Mouse (Mus musculus) cerebellum, postnatal 4 days (tissue): ENCODE measurements around the gene Slc9a3.

ENCODE experiments used
- DNase-seq, 2 experiments: peaks; one replicate each; pipeline ENCODE4 v3.0.0; 2022; ENCODE audit warnings: low spot score in 2 of 2, mixed read lengths in 1 of 2

Gene Slc9a3

DNA sequence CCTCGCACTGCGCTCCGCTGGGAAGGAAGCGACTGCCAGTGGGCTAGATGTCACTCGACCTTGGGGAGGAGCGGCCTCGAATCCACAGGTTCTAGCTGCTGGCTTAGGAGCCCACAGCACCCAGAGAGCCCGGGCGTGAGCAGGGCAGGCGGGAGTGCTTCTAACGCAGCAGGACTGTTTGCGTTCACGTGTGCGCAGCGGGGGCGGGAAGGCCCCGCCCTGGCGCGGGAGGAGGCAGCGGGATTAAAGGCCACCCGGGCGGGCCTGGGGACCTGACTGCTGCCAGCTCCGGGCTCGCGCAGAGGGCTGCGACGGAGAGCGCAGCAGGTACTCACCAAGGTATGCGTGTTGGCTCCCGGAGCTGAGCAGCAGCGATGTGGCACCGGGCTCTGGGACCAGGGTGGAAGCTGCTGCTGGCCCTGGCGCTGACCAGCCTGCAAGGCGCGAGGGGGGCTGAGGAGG is at the start of gene Slc9a3:
Gene Slc9a3 (plus strand): TSS at position 317 of the 462 bp plus-strand sequence.
- DNase-seq: peak in 1 of 2 experiments; percentile 3

DNA sequence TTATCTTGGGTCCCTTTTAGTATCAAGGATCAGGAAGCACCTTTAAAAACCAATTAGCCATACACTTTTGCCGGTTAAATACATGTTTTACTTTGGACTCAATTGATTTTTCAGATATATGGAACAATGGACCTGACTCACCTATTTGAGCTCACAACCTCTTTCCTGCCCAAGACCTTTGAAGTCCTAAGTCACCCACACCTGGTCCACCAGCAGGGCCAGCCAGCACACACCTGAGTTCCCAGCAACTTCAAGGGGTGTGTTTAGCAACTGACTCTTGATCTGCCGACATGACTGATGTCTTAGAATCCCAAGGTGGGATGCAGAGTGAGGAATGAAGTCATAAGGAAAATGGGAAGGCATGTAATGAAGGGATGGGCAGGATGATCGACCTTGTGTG is 49.5 kb upstream of the Slc9a3 start:
- no peak for DNase-seq

DNA sequence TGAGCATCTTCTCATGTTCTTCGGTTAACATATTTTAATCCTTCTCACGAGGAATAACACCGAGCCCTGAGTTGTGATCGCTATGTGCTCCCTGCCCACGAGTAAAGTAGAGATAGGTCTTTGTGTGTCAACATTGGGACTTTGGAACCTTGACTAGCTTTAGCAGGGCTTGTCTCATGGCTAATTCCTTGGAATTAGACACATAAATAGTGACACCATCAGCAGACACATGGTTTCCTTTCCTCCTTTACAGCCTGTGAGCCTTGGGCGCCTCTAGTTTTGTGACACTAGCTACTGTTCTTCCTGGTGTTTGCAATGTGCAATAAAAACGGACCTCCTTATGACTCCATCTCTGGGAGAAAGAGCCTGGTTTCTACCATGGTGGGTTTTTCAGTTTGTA is 47.9 kb upstream of the Slc9a3 start:
- no peak for DNase-seq

DNA sequence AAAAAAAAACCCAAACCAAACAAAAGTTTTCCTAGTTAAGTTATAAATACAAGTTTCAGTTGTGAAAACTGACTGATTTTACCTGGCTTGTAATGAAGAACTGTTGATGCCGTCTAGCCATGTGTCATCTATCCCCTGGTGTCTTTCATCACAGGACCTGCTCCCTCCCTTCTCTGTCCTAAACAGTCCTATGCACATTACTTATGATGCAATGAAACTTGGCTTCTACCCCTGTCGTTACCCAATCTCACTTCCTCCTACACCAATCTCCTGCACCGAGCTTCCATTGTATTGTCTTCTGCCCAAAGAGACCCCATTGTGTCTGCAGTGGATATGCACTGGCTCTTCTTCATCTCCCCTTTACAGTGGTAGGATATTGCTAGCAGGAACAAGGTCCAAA is 31.0 kb upstream of the Slc9a3 start:
- no peak for DNase-seq

DNA sequence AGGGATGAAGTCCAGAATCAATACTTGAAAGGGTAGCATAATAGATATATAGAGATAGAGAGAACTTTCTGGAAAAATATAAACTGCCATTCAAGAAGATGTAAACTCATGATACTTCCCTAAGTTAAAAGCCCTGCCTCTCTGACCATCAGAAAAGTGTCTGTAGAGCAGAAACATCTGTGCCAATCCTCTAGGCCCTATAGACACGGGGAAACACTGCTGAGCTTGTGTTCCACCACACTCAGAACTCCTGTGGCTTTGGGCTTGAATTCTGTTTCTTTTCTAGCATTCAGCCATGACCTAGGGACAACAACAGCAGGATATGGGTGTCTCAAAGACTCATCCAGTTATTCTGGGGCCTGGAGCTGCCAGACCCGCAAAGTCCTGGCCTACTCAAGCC is 25.3 kb upstream of the Slc9a3 start:
- no peak for DNase-seq

DNA sequence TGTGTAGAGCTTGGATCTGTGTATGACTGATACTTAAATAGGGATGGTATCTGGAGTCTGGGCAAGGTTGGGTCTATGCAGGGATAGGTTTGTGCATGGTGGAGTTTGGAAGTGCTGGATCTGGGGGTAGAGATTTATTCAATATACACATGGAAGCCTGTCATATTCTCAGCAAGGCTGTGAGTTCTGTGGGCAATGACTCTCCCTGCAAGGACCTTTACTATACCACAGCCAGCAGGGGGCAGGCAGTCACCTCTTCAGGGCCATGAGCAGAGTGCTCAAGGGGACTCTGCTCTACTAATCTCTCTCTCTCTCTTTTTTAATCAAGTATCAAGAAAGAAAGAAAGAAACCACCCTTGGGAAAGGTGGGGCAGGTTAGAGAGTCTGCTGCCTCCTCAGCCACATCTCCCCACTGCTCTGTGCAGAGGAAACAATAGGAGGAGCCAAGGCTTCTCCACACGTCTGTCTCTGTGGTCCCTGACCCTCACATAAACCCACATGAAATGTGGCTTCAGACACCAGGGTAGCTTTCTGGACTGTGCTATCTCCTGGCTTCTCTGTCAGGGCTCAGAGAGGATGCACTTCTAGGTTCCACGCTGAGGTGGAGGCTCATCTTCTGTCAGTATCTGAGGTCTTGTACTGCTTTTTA is 24.4 kb upstream of the Slc9a3 start:
- peak; percentile 38 to 39 for DNase-seq

DNA sequence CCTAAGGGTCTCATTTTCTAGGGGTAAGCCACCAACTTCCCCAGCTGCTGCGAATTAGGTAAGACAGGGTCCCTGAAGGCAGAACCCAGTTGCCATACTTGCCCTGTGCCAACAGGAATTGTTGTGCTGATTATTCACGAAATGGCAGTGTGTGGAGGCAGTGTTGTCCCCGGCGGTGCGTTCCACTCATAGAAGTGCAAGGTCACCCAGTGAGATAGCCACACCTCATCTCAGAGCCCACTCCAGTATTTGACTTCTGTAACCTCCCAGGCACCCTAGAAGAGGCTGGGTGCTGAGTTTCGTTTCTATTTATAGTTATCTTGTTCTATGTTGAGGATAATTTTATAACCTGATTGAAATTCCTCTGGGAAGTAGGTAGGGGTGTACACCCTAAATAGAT is 22.3 kb upstream of the Slc9a3 start:
- no peak for DNase-seq

DNA sequence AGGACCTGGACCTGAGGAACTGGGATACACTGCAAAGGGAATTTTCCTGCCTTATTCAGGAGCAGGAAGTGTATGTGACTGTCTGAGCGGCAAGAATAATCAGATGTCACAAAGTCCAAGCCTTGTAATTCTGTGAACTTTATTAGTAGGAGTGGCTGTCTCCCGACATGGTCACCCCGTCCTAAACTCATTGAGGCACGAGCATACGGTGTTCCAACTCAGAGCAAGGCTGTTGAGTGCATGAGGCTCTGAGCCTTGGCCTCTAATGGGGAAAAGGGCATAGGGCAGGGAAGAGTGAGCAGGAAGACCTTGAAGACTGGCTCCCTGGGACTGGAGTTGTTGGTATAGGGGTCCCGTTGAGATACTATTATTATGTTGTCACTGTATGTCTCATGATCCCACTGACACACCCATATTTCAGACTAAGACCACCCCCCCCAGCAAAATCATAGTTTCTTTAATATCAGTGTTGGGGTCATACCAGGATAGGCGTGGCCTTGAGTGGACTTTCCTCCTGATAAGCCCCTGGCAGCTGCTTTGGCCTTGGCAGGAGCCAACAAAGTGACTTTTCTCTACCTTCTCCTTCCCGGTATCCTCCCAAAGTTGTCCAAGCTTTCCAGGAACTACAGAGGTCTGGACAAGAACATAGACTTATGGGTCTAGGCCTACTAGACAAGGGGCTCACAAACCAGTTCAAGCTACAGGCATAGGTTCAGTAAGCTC is 19.0 kb upstream of the Slc9a3 start:
- no peak for DNase-seq

DNA sequence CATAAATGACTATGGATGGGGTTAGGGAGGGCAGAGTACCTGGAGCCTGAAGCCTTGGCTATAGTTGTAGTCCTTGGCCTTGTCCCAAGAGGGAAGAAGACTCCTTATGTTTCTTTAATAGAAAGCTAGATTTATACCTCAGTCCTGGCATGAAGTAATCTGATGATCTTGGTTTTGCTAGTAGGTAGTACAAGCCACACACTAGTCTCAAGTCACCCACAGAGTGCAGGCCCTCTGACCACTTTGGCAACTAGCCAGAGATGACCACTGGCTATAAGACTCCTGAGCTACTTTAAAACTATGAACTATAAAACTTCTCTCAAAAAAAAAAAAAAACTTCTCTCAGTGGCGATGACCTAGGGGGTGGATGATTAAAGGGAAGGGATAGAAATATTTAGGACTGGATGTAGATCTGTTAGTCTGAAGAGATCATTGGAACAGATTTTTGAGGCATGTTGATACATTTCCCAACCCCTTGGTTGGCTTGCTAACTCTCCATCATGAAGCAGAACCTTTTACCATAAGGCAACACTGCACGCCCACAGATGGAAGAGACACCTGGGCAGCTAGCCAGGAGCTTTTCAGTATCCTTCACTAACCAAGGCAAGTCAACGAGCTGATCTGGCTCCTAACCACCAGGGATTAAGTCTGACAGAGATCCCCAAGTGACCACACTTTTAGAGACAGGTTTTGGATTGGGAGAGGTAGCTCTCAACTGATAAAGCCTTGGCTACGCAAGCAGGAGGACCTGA is 18.2 kb upstream of the Slc9a3 start:
- no peak for DNase-seq

DNA sequence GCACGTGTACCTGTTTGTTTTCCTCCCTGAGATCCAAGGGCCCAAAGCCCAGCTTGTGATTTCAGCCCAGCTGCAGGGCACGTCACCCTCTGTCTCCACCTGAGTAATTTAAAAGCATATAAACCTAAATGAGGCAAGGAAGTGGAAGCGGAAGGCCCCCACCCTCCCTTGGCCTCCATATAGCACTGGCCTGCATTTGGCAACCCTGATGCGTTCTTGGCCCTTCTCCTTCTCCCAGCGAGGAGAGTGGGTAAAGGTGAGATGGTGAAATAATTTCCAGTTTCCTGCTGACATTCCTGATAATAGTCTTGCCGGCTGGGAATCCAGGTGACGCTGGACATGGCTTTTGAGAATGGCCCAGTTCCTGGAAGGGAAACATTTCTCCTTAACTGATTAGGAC is 16.8 kb upstream of the Slc9a3 start:
- DNase-seq: no peak

DNA sequence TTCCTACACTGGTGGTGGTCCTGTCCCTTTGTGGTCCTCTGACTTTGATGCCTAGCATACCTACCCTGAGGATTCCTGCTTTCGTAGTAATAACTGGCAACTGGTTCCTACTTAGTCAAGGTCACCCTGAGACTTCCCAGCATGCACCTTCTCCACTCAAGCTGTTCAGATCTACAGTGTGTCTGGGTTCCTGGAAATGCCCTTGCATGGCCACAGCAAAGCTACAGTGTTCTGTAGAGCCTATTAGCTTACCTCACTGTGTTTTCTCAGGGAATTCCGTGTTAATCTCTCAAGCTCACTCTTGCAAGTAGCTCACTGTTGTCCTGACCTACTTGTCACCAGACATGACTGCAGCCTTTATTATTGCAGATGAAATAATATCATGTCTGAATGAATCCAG is 13.8 kb upstream of the Slc9a3 start:
- DNase-seq: no peak

DNA sequence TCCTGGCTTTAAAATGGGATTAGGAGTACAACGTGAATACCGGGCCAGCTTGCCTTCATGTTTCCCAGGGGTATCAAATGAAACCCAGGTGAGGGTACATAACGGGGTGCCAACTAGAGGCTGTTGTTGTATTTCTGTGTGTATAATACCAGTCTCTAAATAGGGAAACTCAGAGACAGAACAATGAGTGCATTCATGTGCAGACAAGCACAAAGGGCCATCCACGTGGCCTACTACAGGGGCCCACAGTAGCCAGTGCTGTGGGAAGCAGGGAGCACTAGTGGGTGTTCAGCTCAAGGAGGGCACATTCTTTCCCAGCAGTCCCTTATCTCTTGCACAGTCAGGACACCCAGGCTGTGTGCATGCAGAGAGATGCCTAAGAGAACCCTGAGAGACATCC is 8.7 kb upstream of the Slc9a3 start:
- no peak for DNase-seq

DNA sequence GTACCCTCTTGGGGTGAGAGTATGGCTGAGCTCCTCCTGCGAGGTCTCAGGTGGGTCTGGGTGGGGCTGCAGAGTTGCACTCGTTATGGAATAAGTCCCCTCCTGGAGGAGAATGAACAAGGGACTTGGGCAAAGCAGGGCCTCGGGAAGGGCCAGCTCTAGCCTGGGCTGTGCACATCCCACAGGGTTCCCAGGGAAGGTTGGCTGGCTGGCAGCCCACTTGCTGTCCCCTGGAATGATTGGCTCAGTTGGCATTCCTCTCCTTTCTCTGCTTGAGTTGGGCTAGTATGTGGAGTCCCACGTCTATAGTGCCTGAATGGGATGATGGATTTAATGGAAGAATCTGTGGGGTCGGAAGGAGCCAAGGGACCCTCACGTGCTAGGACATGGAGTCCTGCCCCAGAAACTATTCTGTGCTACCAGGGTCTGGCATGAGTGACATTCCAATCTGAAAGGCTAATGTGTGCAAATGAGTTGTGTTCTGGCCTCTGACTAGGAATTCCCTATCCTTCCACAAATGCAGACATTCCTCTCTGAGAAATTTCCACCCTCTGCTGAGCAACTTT is 7.5 kb upstream of the Slc9a3 start:
- no peak for DNase-seq

DNA sequence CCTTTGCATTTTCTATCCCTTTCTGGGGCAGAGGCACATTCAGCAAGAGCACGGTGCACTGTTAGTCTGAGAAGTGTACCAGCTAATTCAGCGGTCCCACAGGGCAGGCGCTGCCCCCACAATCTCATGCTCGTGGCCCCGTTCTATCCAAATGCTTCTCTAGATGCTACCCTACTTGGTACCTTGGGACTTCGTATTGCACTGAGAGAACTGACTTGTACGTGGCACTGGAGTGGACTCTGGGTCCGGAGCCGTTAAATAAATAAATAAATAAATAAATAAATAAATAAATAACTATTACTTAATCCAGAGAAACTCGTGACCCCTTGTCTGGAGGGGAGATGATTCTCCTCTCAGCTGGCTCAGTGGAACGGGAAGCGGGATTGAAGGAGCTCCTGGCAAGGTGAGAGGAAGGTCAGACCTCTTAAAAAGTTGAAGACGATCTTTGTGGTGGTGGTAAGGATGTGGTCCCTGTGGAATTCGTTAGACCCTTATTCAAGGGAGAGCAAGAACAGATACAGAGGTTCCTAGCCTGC is 606 bp downstream of the Slc9a3 start:
- DNase-seq: no peak

DNA sequence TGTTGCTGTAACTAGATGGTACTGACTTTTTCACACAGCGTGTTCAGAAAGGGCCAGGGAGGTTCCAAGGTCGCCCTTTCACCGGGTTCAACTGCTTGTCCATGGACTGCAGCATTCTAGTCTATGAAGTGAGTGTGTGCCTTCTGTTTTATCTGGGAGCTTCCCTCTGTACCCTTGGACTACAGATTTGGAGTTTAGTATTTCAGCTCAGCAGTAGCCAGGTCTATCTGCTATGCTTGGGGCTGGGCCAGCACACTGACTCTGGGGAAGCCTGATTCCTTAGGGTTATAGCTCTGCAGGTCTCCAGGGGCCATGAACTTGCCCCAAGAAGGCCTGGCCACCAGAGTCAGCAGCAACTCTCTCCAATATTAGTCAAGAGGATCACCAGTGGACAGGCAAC is 1.4 kb downstream of the Slc9a3 start:
- DNase-seq: no peak

DNA sequence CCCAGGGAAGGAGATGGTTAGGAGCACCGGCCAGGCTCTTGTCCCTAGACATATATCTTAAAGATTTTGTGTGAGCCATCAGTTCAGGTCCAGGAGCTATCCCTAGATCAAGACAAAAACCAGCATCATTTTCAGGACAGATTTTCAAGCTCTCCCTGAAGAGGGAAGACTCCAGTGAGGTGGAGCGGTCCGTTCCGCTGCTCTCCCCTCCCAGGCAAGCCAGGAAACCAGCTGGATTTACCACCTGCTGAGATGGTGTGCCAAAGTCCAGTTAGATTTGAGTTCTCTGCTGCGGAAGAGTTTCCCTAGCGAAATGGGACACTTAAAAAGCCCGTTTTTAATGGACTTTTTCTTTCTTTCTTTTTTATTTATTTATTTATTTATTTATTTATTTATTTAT is 6.3 kb downstream of the Slc9a3 start:
- DNase-seq: no peak

DNA sequence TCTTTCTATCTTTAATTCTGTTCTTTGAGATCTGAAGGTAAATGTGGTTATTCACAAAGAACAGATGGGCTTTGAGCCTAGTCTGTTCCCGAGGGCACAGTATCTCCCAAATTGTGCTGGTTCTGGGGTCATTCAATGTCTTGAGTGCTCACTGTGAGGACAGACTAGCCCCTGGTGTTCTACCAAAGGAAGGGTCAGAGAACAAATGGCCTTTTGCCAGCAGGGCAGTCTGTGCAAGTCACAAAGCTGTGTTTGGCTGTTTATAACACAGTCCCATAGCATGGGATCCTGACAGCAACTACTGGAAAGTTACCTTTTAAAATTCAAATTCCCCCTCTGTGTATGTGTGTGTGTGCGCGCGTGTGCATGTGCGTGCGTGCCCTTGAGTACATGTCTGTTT is 8.7 kb downstream of the Slc9a3 start:
- DNase-seq: no peak

DNA sequence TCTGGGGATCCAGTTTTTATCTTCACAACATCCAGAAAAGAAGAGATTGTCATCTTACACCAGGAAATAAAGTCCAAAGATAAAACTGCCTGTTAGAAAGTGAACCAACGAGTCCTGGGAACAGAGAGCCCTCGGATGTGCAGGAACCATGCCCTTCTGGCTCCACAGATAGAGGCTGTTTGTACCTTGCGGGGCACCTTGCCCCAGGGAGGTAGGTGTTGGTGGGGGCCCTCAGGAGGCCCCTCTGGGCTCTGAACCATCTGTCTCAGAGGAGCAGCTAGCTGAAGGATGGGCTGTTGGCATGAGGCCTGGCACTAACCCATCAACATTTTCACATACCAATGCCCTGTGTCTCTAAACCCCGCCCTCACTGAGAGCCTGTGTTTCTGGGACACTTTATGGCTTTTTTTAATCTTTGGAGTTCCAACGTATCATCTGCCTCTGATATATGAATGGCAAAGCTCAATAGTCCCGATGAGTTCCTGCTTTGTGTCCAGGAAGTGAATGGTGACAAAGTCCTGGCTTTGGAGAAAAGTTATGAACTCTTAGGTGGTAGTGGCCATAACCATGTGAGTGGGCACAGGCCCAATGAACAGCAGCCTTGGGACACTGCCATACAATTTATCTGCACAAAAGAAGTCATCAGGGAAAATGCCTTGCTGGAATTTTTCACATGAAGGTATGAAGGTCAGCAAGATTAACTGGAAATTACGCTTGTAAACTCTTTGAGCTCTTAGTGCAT is 17.8 kb downstream of the Slc9a3 start:
- DNase-seq: no peak

DNA sequence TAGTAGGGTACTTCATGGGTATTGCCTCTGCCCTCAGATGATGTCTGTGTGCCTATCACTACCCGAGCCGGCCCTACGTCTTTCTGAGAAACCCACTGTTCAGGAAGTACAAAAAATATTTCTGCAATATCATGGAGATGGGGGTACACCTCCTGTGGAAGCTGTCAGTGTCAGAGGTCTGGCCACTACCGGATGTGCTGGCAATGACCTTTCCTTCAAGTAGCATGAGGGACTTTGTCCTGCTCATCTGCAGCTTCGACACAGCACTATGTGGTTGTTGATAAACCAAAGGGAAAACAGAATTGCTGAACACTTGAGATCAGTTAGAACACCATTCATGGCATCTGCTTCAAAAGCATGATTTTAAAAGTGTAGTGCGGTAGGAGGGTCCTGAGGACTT is 19.5 kb downstream of the Slc9a3 start:
- no peak for DNase-seq

DNA sequence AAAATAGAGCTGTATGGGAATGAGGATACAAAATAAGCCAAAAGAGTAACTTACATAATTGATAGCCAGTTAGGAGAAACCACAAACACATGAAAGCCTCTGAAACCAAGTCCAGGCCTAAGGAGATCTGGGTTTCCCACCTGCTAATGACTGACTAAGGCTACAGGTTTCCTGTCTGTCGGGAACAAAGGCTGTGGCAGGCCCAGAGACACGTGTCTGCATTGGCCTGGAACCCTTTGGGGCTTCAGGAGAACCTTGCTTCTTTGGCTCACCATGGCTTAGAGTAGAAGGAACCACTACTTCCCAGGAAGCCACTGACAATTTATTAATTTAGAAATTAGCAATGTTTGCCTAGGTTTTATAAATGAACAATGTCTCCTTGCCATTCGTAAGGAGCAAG is 22.0 kb downstream of the Slc9a3 start:
- no peak for DNase-seq

DNA sequence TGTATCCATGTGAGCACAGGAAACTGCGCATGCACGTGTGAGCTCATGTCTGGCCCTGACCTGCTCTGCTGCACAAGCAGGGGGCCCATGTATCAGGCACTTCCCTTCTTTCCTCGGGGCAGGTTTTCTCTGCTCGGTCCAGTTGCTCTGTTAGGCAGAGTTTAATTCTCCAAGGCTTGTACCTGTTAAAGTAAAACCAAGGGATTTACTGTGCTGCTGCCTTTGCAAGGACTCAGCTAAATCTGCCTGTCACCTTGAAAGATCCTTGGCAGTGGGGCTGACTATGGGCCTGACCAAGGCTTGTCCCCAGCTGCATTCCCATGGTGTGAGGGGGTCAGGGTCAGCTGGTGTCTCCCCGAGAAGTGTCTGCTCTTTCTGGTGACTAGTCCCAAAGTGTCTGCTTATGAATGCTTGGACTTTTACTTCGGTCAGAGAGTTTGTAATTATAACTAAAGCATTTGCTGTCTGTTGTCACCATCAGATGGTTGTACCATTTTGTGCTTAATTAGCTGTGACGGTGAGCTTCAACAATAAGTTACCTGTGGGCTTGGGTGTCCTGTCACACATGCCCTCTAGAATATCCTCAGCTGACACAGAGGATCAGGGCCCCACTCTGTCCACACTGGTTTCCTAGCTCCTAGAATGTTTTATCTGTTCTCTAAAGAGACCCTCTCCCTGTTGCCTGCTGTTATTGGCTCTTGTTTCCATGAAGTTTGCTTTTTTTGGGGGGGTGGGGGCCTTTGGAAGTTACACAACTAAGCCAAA is 23.0 kb downstream of the Slc9a3 start:
- DNase-seq: no peak
